Mouse (Mus musculus): Measurements from ENCODE around the gene Sp8.

The Sp8 gene

DNA sequence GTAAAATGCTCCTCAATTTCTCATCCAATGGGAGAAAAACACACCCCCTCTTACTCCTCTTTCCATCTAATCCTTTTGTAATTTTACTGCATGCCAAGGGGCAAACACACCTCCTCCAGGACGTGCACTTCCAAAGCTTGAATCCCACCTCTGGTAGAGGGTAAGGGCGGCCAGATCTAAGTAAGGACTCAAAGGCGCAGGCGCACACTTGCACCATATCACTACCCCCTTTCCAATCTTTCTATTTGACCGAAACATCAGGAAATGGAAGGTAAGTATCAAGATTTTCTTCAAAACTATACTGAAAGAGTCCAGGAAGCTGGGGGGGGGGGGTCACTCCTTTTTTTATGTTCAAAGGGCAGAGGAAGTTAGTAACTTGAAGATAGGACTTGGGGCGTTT lies at the start of gene Sp8:
Gene Sp8, plus strand, starts transcription at position 109 of the 400 bp plus-strand sequence.
- DNase-seq (ENCODE audit: low read depth), result no peak

DNA sequence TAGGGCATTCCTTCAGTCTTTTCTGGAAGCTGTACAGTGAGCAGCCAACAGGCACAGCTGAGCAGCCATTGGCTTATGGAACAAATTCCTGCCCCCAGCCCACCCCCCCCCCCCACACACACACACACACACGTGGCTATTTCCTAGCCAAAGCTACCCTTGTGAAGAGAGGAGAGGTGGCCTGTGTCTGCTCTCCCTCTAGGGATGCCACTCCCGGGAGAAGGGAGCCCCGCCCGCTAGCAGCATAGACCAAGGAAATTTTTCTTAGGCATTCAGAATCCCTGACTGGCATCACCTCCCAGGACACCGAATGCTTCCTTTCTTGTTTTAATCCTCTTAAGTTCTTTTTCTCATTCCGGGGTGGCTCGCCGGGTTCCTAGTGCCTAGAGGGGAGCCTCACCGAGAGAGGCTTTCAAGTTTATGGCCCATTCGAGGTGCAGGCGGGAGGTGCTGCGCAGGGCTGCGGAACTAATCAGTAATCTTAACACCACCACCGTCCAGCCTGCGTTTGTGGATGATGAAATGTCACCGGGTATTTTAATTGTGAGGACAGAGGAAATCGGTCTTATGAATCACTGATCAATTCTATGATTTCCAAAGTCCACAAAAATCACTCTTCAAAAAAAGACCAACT lies 34.7 kb upstream of the Sp8 start:
- DNase-seq (ENCODE audit: low read depth), result no peak

DNA sequence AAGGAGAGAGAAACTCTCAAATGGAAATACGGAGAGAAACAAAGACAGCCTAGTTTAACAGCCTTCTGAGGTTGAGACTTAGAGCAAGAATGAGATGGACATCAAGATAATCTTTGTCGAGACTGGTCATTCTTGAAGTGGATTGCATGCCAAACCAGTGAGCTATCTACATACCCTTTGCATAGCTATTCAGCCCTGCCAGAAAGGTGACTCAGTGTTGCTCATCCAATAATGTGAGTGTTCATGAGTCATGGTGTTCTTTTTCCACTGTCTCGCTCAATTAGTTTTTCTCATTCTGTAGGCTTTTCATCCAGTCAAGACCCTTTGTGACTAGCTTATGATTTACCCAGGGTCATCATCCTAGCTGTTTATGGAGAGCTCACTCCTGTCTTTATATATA lies 31.6 kb upstream of the Sp8 start:
- DNase-seq (ENCODE audit: low read depth), result no peak

DNA sequence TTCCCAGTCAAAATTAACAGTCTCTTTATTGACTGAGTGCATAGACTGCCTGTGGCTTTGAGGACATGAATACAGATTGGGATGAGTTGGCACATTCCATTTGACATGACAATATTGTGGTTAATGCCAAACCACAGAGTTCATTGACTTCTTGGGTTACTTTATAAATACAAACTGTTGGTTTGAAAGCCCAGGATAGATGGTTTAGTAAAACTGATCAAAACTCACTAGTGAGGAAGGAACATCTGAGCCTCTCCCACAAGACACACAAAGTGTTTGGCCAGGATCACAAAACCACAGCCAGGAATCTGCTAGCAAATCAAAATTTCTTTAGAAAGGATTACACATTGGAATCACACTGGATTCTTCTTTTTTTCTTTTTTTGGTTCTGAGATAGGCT lies 30.0 kb upstream of the Sp8 start:
- no peak for DNase-seq (ENCODE audit: low read depth)

DNA sequence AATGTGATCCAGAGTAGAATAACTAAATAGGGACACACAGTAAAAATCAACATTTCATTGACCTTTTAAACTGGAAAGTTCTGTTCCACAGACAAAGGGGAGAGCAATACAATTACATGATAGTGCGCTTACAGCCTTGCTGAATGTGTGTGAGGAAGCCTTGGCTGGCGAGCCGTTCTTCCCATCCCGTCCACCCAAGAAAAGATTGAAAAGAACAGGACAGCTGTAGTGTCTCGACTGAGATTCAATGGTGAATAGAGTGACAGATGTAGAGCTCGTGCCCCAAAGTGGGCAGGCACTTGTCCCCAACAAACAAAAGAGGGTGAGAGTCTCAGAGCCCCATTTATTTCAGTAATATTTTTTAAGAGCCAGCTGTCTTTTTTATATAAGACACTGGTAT lies 16.2 kb upstream of the Sp8 start:
- no peak for DNase-seq (ENCODE audit: low read depth)

DNA sequence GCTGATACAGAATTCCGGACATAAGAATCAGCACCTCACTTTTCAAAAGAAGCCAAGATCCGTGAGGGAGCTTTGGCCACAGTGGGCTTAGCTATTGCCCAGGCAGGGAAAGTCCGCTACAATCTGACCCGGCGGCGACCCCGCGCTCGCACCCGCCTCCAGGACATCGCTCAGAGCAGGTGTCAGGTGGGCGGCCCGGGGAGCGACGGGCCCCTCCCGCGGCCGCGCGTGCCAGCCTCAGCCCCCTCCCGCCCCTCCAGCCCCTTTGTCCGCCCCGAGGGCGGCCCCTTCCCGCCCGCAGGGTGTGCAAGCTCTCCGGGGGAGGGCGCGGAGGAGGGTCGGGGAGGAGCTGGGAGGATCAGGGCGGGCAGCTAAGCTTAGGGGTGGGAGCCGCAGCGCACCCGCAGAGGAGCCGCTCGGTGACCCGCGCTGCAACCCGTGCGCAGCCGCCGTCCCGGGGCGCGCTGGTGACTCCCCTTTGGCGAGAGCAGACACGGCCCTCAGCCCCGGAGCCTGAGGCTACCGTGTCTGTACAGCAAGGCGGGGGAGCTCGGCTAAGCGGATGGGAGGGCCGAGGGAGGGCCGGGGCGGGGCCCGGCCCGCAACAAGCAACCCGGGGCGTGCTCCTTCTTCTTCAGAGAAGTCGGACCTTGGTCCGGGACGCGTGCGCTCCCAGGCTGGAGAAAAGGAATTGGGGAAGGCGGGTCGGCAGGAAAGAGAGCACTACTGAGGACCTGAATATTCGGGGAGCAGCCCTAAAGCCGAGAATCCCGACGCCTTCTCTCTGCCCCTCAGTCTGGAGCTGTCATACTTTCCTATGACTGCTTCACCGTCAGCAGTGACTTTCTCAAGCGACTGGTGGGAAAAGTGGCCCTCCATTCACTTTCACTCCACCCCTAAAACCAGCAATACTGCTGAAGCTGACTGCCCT lies 9.5 kb upstream of the Sp8 start:
- no peak for DNase-seq (ENCODE audit: low read depth)

DNA sequence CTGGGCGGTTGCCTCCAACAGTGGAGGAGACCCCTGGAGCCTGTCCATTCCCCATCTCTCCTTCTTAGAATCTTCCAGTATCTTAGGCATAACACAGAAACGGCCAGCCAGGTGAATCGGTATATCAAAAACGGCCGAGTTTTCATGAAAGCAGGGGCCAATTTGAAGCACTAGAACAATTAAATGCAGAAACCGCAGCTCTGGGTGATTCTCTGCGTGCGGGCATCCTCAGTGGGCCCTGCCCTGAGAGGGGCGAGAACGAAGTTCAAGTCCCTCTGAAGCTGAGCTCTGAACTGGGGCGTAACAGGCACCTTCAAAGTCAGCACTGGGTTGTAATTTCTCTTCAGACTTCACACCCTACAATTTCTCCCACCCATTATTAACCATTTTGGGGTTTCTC lies 8.8 kb upstream of the Sp8 start:
- no peak for DNase-seq (ENCODE audit: low read depth)

DNA sequence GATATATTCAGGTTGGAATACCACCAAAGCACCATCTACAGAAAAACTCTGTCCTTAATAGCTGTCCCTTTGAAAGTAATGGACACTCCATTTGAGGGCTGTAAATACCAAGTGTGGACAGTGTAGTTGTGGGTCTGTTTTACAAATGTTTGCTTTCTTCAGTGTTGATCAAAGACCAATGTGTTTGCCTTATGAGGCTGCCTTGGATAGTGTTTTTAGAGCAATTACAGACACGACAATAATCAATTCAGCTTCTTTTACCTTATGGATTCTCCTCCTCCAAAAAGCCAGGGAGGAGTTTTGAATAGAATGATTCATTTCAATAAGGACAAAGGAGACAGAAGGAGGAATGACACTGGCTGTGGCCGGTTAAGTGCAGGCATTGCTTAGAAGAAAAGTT lies 7.9 kb upstream of the Sp8 start:
- no peak for DNase-seq (ENCODE audit: low read depth)

DNA sequence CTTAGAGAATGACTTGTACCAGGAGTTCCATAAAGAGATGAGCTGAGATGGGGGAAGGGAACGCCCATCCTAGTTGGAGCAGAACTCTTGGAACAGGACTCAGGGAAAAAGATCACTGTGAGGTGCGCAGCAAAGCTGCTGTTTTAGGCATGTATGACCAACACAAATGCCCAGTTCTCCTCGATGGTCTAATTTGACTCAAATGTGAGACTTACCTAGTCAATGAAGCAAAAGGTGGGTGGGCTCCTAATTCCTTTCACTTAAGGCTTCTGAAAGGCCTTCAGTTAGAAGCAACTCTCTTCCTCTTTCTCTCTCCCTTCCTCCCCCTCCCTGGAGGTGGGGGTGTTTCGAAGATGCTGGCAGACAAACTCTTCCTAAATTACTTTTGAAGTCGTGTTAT lies 6.7 kb upstream of the Sp8 start:
- DNase-seq (ENCODE audit: low read depth), result no peak

DNA sequence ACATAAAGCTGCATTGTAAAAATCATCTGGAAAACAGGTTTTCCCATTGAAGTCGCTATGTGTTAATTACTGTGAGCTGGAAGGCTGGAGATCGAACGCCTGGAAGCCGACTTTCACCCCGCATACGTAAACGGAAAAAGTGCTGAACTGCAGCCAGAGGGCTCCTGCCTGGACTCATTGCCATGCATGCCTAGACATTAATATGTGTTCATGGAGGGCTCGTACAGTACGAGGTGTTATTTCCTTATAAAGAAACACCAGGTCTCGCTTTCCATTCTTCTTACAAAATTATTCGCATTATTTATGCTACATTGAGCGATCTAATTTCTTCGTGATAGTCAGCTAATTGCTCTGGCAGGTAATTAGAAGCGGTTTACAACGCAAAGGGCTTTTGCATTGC lies 5.8 kb upstream of the Sp8 start:
- DNase-seq (ENCODE audit: low read depth), result no peak

DNA sequence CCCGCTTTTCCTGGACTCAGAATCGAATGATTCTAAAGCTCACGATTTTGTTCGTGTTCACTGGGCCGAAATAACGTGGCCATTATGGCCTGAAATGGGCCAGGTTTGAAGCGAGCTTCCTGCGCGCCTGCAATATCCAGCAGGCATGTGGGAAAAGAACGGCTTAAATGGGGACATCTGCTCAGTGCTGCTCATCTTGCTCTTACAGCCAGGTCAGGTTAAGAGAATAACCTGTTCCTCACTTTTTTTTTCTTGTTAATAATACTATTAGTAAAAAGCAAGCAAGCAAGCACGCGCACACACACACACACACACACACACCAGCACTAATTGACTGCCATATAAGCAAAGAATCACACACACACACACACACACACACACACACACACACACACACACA lies 5.3 kb upstream of the Sp8 start:
- no peak for DNase-seq (ENCODE audit: low read depth)

DNA sequence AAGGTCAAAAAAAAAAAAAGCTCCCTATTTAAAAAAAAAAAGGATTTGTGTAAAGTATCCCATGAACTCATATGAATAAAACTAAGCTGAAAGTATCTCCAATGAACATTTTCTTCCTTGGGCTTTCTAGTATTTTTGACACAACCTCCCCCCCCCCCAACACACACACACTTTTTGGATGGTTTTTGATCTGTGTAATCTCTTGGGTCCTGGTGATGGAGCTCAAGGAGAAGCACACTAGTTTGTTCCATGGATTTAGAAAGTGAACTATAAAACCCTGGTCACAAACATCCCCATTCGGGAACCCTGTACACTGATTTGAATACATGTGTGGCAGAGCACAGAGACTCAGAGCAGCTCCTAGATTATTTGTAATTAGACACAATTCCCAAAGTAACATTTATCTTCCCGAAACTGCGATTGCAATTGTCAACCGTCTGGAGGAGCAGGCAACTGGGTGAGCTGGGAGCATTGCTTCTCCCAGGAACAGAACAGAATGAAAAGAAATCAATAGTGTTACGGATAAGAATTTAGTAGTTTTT lies 4.7 kb upstream of the Sp8 start:
- no peak for DNase-seq (ENCODE audit: low read depth)

DNA sequence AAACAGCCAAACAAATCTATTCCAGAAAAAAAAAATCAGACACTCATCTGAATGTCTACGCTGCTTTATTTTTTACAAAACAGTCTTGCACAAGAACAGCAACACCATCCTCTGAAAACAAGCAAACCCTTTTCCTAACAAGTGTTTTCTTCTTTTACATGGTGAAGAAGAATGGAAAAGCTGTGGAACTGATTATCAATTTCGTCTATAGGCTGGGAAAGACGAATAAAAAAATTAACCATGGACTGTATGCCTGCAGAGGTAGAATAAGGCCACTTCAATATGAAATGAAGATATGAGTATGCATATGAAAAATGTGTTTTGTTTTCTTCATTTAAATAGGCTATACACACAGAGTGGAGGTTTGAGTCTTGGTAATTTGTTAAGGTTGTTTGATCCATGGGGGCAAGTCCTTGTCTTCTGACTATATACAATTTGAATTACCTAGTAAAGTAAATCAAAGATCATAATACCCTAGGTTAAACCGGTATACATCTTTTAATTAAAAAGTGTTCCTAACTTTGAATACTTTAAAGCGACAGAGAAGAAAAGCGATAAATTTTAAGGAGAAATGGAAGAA lies 4.1 kb upstream of the Sp8 start:
- DNase-seq (ENCODE audit: low read depth), result no peak

DNA sequence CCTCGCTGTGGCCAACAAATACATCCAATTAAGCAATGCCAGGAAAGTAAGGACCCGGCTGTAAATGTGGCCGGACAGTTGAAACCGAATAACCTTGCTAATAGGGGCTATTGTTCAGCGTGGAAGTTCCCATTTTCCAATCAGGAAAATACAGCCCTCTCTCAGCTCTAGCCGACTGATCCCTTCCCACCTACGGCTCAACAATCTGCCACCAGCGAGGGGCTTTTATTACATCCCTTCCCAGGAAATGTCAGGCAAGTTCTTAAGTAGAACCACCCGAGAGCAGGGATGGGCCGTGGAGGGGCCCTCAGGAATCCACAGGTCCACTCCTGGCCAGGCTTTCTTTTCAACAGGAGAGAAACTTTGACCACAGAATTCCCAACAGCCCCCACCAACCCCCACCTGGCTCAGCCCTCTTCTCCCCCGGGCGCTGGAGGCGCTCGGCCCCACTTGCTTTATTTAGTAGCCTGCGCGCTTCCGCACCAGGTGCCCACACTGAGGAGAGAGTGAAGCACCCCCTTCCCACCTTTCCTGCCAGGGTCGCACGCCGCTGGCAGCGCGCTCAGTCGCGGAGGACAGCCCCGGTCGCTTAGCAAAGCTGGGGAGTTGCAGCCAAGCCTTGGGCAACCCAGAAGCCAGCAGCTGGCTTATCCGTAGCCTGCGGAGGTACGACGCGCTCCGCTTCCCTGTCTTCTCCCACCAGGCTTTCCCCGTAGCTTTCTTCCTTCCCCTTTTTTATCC lies 3.3 kb upstream of the Sp8 start:
- no peak for DNase-seq (ENCODE audit: low read depth)

DNA sequence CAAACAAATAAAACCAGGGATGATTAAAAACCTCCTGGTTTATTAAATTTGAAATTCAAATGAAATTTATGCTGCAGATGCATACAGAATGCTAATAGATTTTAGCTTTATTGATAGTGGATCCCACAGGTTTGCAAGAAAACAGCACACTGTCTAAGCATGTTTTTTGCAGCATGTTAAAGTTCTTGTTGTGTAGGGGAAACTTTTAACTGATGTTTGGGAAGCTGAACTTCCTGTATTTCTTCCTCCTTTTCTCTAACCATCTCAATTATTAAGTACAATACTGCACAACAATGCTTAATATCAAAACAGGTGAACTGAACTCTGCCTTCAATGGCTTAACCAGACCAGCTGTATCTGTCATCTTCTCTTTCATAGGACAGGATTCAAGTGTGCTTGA lies 2.0 kb upstream of the Sp8 start:
- no peak for DNase-seq (ENCODE audit: low read depth)

DNA sequence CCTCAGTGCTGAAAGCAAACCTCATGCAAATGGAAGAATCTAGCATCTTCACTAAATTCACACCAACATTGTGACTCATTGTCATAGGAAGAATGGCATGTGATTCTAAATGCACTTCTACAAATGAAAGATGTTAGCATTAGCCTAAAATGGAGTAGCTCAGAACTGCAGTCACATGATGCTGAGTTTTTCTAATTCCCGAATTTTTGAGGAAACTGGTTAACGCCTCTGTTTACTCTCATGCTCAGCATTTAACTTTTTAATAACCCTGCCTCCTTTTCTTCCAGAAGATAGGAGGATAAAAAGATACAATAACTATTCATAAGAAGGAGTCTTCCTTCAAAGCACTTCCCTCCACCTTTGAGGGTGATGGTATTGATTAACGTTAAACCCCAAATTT lies 1.3 kb upstream of the Sp8 start:
- DNase-seq (ENCODE audit: low read depth), result no peak

DNA sequence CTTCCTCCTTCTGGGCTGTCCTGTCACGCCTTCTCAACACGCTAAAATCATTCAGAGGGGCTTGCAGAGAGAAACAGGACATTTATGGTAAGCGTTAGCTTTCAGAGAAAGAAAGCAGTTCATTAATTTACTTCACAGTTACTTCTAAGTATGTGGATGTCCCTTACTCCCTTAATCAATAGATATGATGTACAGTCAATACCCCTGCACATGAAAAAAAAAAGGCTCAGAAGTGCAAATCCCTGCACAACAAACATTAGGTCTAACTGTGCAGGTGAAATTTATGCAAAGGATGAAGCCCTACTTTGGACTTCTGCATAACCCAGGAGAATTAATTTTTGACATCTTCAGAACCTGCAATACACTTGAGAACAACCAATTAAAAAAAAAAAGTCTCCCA lies 778 bp upstream of the Sp8 start:
- DNase-seq (ENCODE audit: low read depth), result no peak

DNA sequence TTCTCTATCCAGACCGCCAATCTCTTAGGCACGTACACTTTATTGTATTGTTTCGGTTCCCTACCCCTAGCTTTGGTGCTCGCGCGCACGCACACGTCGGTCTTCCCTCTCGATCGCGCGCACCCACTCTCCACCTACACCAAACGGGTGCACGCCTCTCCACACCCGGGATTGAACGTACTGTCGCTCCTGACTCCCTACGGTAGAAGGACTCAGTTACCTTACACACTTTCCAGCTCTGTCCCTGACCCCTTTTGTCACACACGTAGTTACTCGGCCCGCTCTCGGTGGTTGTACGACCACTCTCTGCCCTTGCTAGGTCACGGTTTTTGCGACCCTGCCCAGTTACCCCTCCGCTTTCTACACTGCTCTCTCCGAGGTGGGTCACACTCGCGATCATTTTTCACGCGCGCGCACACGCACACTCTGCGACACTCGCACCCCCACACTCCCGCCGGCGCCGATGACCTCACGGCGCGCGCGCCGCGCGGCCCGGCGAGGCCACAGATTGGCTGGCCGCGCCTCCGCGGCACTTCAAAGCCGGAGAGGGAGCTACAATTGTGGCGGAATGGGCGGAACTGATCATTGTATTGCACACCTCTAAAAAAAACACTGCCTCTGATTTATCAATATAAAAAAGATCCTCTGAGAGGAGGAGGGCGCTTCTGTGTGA lies 656 bp downstream of the Sp8 start:
- no peak for DNase-seq (ENCODE audit: low read depth)

DNA sequence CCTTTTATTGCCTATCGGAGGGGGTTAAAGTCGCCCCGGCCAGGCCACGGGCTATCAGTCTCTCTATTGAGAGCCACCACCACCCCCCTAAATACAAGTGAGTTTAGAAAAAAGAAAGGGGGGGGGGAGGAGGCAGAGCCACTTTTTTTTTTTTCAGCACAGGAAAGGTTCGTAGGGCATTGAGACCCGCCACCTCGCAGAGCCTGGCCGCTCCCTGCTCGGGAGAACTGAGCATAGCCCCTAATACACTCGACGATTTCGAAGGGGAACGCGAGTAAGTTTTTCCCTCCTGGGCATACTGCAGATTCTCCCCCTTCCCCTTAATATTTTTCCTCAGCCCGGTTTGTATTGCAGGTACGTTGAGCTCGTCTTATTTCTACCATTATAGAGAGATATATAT lies 1.3 kb downstream of the Sp8 start:
- no peak for DNase-seq (ENCODE audit: low read depth)

DNA sequence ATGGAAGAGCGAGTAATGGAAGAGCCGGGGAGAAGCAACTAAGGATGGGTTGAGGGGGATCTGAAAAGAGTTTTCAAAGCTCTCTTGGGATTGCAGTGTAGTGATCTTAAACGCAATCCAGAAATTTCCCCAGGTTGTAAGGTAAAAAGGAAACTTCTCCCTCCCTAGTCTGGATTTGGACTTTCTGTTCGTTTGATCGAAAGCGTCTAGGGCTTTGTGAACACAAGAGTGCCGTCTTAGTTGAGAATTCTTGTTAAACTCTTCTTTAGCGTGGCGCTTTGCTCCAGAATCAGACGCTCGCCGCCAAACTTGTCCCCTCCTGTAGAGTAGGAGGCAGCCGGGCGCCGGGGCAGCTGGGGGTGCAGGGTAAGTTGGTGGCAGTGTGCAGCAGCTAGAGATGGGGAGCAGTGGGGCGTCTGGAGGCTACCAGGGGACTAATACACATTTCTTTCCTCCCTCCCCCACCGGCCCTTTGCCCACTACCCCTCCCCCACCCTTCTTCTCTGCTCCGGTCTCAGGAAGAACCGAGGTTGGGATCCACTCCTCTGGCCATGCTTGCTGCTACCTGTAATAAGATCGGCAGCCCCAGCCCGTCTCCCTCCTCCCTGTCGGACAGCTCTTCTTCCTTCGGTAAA lies 1.8 kb downstream of the Sp8 start:
- DNase-seq (ENCODE audit: low read depth), result no peak

DNA sequence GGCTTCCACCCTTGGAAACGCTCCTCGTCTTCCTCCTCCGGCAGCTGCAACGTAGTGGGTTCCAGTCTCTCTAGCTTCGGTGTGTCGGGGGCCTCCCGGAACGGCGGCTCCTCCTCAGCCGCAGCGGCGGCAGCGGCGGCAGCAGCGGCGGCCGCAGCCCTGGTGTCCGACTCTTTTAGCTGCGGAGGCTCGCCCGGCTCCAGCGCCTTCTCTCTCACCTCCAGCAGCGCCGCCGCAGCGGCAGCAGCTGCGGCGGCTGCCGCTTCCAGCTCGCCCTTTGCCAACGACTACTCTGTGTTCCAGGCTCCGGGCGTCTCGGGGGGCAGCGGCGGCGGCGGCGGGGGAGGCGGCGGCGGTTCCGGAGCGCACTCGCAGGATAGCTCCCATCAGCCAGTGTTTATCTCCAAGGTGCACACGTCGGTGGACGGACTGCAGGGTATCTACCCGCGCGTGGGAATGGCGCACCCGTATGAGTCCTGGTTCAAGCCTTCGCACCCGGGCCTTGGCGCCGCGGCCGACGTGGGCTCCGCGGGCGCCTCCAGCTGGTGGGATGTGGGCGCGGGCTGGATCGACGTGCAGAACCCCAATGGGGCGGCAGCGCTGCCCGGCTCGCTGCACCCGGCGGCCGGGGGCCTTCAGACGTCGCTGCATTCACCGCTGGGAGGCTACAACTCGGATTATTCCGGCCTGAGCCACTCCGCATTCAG lies 2.5 kb downstream of the Sp8 start:
- no peak for DNase-seq (ENCODE audit: low read depth)

Data from c-Kit-positive CD71-positive TER-119-negative erythroid progenitor cells, embryonic 14.5 days (primary cell).